Mouse (Mus musculus): ENCODE results near the gene Lix1l. TPM values are rescaled to one million over a fixed set of nuclear protein-coding genes. Genes with fewer than 3 reads are reported as not detected.
A peak's percentile ranks its signal among the peaks of the same experiment; 100 is the strongest.

Gene Lix1l
- polyA plus RNA-seq, 1 experiment from 2014 or later: 5.7 TPM

DNA sequence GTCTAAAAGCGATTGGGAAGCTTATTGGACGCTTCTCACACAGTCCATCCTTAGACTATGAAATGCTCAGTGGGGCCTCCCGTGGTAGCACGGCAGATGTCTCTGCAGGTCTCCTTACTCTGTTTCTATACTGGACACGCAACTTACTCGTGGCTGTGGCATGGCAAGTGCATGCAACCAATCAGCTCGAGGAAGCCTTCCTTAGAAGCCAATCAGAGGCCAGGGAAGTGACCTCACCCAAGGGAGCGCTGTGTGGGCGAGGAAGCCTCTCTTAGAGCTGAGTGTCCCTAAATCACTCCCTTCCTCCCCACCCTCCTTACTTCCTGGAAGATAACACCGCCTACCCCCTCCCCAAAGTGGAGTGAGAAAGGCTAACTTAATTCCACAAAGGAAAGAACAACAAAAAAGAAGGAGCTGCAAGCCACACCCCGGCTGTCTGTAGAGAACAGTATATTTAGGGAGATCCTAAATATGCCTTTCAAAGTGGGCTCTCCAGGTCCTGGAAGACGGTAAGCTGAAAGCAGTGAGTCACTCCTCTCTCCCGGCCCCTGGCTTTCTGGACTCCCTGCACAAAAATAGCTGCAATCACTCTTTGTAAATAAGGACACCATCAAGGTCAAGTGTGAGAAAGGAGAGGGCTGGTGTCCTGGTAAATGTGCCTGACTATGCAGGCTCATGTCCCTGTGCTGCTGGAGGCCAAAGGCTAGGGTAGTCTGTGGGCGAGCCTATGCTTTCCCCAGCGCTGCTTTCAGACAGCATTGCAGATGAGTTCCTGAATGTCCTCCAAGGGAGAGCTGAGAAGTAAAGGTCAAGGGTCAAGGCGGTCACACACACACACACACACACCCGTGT lies 24.0 kb upstream of the Lix1l start, which contains the start of gene Gm16253:
Gm16253 (plus strand) TSS at position 295 of the 852 bp plus-strand sequence.
- no peaks in the 10 kb centered on the region for H3K9me3 ChIP-seq
- ATAC-seq (ENCODE audit: insufficient number of reproducible peaks, insufficient read depth, low FRiP score, low TSS enrichment, low read depth): peak; percentile 80
- H3K9ac ChIP-seq (replicated peaks): no peak within 1 kb of the TSS
- 32% methylated on average over 17 of the region's 17 CpGs for WGBS
- H3K4me1 ChIP-seq (replicated peaks): peaks cover 24% of the 10 kb centered on the region
- H3K27ac ChIP-seq: peak within 1 kb of the TSS; percentile 76
- peaks cover 3% of the 10 kb centered on the region; the same call in 1 of the 2 replicates for H3K36me3 ChIP-seq
- H3K4me2 ChIP-seq: peak within 1 kb of the TSS; percentile 47
- peak within 1 kb of the TSS; percentile 8 for H3K4me3 ChIP-seq (replicated peaks)
- H3K27me3 ChIP-seq: peaks cover 8% of the 10 kb centered on the region; the same call in 1 of the 2 replicates

DNA sequence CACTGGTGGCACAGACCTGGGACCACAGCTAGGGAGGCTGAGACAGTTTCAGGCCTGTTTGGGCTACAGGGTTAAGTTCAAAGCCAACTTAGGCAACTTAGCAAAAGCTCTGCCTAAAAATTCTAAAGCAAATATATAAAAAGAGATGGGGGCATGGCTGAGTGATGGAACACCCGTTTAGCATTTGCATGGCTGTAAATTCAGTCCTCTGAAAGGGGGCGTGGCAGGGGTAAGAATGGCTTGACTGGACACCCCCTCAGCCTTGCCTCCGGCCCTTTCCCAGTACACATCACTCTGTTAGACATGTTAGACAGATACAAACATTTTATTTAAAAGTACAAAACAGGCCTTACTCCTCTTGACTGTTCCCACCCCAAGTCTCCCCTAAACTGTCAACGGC lies 23.4 kb upstream of the Lix1l start:
- Histone ChIP-seq H3K4me1 (replicated peaks) (peaks cover 24% of the 10 kb centered on the region), H3K4me3 (replicated peaks) (no peak overlapping the region), H3K27ac (0 out of 2 replicates have a peak overlapping the region, but pooled peaks have one; percentile 76), H3K9me3 (no peaks in the 10 kb centered on the region), H3K27me3 (peaks cover 8% of the 10 kb centered on the region; the same call in 1 of the 2 replicates), H3K36me3 (peaks cover 3% of the 10 kb centered on the region; the same call in 1 of the 2 replicates), H3K4me2 (no peak overlapping the region), H3K9ac (replicated peaks) (no peak overlapping the region)
- 76% methylated on average over 4 of the region's 4 CpGs for WGBS
- ATAC-seq (ENCODE audit: insufficient number of reproducible peaks, insufficient read depth, low FRiP score, low TSS enrichment, low read depth): no peak

DNA sequence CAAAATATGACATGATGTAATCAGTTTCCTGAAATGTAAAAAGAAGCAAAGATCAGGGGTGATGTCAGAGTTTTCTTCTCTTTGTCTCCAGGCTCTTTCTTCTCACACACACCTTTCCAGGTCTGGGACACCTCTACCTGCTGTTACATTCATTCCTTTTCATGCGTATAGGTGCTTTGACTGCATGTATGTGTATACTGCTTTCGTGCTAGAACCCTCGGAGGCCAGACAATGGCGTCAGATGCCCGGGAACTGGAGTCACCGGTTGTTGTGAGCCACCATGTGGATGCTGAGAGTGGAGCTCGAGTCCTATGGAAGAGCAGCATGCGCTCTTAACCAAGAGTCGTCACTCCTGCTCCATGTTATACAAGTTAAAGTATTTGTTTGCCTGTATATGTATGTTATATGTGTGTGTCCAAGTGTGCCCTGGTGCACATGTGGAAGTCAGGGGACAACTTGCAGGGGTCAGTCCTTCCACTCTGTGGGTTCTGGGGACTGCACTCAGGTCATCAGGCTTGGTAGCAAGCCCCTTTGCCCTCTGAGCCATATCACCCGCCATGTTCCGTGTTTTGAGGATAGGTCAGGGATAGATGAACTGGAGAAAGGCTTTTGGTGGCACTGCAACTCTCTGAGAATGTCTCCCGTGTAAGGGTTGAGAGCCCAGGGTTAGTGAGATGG lies 22.2 kb upstream of the Lix1l start:
- Histone ChIP-seq H3K4me2 (no peak overlapping the region), H3K9me3 (no peaks in the 10 kb centered on the region), H3K36me3 (peaks cover 3% of the 10 kb centered on the region; the same call in 1 of the 2 replicates), H3K27me3 (peaks cover 8% of the 10 kb centered on the region; the same call in 1 of the 2 replicates), H3K9ac (replicated peaks) (no peak overlapping the region), H3K4me1 (replicated peaks) (peaks cover 24% of the 10 kb centered on the region), H3K27ac (no peak overlapping the region), H3K4me3 (replicated peaks) (no peak overlapping the region)
- 81% methylated on average over 12 of the region's 12 CpGs for WGBS
- ATAC-seq (ENCODE audit: insufficient number of reproducible peaks, insufficient read depth, low FRiP score, low TSS enrichment, low read depth): no peak

DNA sequence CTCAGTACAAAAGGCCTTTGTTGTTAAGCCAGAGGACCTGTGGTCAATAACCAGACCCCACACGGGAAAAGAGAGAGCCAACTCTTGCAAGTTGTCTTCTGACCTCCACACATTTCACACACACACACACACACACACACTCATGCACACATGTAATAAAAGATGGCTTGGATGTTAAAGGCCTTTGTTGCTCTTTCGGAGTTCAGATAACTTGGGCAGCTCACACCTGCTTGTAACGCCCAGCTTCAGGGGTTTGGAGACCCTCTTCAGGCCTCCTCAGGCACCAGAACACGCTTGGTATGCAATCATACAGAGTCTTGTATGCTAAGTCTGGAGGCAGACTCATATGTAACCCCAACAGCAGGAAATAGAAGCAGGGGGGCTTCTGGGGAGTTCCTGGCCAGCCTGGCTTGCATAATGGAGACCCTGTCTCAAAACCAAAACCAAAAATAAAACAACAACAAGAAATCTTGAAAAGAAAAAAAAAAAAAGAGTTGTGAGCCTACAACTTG lies 21.7 kb upstream of the Lix1l start:
- Histone ChIP-seq H3K4me3 (replicated peaks) (no peak overlapping the region), H3K4me2 (no peak overlapping the region), H3K4me1 (replicated peaks) (peaks cover 24% of the 10 kb centered on the region), H3K9me3 (no peaks in the 10 kb centered on the region), H3K27ac (no peak overlapping the region), H3K27me3 (peaks cover 8% of the 10 kb centered on the region; the same call in 1 of the 2 replicates), H3K9ac (replicated peaks) (no peak overlapping the region), H3K36me3 (peaks cover 3% of the 10 kb centered on the region; the same call in 1 of the 2 replicates)
- WGBS: 74% methylated on average over 4 of the region's 4 CpGs
- ATAC-seq (ENCODE audit: insufficient number of reproducible peaks, insufficient read depth, low FRiP score, low TSS enrichment, low read depth): no peak

DNA sequence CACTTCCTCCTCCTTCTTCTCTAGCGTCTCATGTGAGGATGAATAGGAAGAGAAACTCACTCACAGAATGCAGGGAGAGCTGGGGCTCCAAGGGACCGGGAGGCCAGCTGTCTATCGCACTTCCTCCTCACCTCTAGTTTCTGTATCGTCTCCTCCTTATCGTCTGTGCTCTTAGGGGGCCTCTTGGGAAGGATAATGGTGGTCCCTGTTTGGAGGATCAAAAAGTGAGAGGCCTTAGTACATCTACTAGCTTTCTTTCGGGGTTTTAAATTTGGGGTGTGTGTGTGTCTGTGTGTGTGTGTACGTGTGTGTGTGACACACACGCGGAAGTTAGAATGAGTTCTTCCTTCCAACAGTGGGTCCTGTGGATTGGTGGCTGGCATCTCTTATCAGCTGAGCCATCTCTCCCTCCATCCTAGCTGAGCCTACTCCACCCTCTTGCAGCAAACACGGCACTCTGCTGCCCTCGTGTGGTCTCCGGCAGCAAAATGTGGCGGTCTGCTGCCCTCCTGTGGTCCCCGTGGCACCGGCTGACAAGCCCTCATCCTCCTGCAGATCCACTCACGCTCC lies 21.0 kb upstream of the Lix1l start:
- Histone ChIP-seq H3K4me3 (replicated peaks) (peak overlapping the region; percentile 28), H3K36me3 (peaks cover 3% of the 10 kb centered on the region; the same call in 1 of the 2 replicates), H3K9ac (replicated peaks) (peak overlapping the region; percentile 54; the same call in 1 of the 2 replicates), H3K4me2 (peak overlapping the region; percentile 58), H3K9me3 (no peaks in the 10 kb centered on the region), H3K27ac (no peak overlapping the region), H3K4me1 (replicated peaks) (peaks cover 24% of the 10 kb centered on the region), H3K27me3 (peaks cover 8% of the 10 kb centered on the region; the same call in 1 of the 2 replicates)
- ATAC-seq (ENCODE audit: insufficient number of reproducible peaks, insufficient read depth, low FRiP score, low TSS enrichment, low read depth): 0 out of 2 replicates have a peak, but pooled peaks have one; percentile 43
- 12% methylated on average over 16 of the region's 16 CpGs for WGBS

DNA sequence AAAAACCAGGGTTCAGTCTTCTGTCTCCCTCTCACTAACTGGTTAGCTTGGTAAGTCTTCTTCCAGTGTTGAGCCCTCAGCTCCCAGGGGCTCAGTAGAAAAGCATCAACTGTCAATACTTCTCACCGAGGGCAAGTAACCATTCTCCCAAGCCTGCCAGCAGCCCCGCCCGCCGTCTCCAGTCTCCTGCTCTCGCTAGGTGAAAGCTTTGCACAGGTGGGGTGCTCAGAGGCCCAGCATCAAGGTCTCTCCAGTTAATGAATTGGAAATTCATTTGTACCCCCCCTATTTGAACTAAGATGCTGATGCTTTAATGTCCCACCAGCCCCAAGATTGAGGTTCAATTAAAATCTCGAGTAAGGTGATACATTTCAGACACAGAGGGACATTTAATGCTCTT lies 19.8 kb upstream of the Lix1l start:
- no peak overlapping the region for H3K9ac ChIP-seq (replicated peaks)
- no peak overlapping the region for H3K4me3 ChIP-seq (replicated peaks)
- H3K9me3 ChIP-seq: no peaks in the 10 kb centered on the region
- peaks cover 8% of the 10 kb centered on the region; the same call in 1 of the 2 replicates for H3K27me3 ChIP-seq
- no peak for ATAC-seq (ENCODE audit: insufficient number of reproducible peaks, insufficient read depth, low FRiP score, low TSS enrichment, low read depth)
- no peak overlapping the region for H3K4me2 ChIP-seq
- H3K4me1 ChIP-seq (replicated peaks): peaks cover 22% of the 10 kb centered on the region
- H3K27ac ChIP-seq: no peak overlapping the region
- 42% methylated on average over 6 of the region's 6 CpGs for WGBS
- H3K36me3 ChIP-seq: peaks cover 3% of the 10 kb centered on the region; the same call in 1 of the 2 replicates

DNA sequence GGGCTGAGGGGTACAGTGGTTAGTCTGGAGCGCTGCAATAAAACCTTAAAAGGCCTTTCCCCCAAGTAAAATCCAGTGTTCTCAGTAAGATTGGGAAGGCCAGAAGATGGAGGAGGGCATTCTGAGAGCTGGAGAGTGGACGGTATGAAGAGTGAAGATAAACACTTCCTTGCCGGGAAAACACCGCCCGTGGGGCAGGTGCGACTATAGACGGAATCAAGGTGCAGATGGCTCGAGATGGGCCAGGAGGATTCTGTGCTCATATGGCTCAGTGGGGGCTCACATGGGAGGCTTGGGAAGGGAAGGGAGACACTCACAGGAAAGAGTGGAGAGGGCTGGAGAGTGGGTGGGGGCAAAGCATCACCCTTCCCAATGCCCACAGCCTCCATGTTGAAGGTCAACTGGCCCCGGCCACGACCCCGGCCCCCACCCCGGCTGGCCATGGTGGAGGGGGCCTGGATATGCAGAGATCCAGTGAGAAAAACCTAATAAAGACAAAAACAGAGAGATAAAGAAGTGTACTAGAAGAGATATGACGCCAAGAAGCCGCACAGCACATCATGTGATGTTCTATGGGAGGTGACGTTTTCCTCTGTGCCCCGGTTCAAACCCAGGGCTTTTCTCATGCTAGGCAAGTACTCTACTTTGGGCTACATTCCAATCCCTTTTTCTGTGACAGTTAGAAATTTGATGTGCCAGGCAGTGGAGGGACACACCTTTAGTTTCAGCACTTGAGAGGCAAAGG lies 19.0 kb upstream of the Lix1l start:
- Histone ChIP-seq H3K4me3 (replicated peaks) (no peak overlapping the region), H3K9ac (replicated peaks) (no peak overlapping the region), H3K27me3 (peaks cover 8% of the 10 kb centered on the region; the same call in 1 of the 2 replicates), H3K4me2 (no peak overlapping the region), H3K4me1 (replicated peaks) (peaks cover 14% of the 10 kb centered on the region), H3K36me3 (peaks cover 3% of the 10 kb centered on the region; the same call in 1 of the 2 replicates), H3K27ac (no peak overlapping the region), H3K9me3 (no peaks in the 10 kb centered on the region)
- no peak for ATAC-seq (ENCODE audit: insufficient number of reproducible peaks, insufficient read depth, low FRiP score, low TSS enrichment, low read depth)
- WGBS: 83% methylated on average over 16 of the region's 16 CpGs

DNA sequence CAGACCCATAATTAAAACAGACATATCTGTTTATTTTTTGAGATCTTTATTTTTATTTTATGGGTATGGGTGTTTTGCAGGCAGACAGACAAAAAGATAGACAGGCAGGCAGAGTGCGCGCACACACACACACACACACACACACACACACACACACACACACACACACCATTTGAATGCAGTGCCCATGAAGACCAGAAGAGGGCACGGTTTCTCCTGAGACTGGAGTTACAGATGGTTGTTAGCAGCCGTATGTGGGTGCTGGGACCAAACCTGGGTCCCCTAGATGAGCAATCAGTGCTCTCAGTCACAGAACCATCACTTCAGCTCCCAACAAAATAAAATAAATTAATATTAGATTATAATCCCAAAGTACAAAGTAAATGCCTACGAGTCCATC lies 17.6 kb upstream of the Lix1l start:
- WGBS: 85% methylated on average over 5 of the region's 5 CpGs
- Histone ChIP-seq H3K9ac (replicated peaks) (no peak overlapping the region), H3K27ac (no peak overlapping the region), H3K27me3 (peaks cover 8% of the 10 kb centered on the region; the same call in 1 of the 2 replicates), H3K4me1 (replicated peaks) (peaks cover 9% of the 10 kb centered on the region), H3K4me3 (replicated peaks) (no peak overlapping the region), H3K4me2 (no peak overlapping the region), H3K36me3 (no peaks in the 10 kb centered on the region), H3K9me3 (0 out of 2 replicates have a peak, but pooled peaks cover 4% of the 10 kb centered on the region)
- ATAC-seq (ENCODE audit: insufficient number of reproducible peaks, insufficient read depth, low FRiP score, low TSS enrichment, low read depth): no peak

DNA sequence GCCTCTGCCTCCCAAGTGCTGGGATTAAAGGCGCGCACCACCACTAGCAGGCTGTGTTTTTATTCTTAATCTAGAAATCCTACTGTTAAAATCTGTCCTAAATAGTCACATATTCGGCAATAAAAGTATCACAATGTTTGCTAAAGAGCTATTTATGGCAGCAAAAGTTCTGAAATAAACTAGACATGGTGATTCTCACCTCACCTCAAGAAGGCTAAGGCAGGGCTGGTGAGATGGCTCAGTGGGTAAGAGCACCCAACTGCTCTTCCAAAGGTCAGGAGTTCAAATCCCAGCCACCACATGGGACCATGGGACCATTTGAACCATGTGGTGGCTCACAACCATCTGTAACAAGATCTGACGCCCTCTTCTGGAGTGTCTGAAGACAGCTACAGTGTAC lies 10.3 kb upstream of the Lix1l start:
- peaks cover 18% of the 10 kb centered on the region for H3K4me1 ChIP-seq (replicated peaks)
- no peak overlapping the region for H3K4me3 ChIP-seq (replicated peaks)
- 85% methylated on average over 4 of the region's 4 CpGs for WGBS
- 0 out of 2 replicates have a peak, but pooled peaks cover 4% of the 10 kb centered on the region for H3K9me3 ChIP-seq
- no peak overlapping the region for H3K4me2 ChIP-seq
- peaks cover 10% of the 10 kb centered on the region for H3K27me3 ChIP-seq
- no peak overlapping the region for H3K9ac ChIP-seq (replicated peaks)
- ATAC-seq (ENCODE audit: insufficient number of reproducible peaks, insufficient read depth, low FRiP score, low TSS enrichment, low read depth): no peak
- H3K27ac ChIP-seq: no peak overlapping the region
- H3K36me3 ChIP-seq: no peaks in the 10 kb centered on the region

DNA sequence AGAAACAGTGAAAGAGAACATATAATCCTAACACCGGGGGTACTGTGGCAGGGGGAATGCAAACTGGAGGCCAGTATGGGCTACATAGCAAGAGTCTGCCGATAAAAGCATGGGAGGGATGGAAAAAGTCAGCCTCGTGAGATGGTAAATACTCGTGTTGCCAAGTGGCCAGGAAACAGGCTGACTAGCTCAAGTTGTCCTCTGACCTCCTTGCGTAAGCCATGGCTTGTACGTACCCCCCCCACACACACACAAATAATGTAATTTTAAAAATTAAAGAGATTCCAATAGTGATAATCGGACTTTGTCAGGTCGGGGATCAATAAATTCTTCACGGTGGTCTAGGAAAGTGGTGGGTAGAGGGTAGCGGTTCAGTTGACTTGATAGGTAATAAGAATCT lies 7.6 kb upstream of the Lix1l start:
- H3K4me2 ChIP-seq: peak overlapping the region; percentile 78
- under 1% methylated on average over 10 of the region's 10 CpGs for WGBS
- no peak overlapping the region for H3K27ac ChIP-seq
- H3K9ac ChIP-seq (replicated peaks): peak overlapping the region; percentile 74
- no peaks in the 10 kb centered on the region for H3K36me3 ChIP-seq
- ATAC-seq (ENCODE audit: insufficient number of reproducible peaks, insufficient read depth, low FRiP score, low TSS enrichment, low read depth): no peak
- H3K27me3 ChIP-seq: peaks cover 28% of the 10 kb centered on the region
- H3K4me1 ChIP-seq (replicated peaks): peaks cover 40% of the 10 kb centered on the region
- H3K4me3 ChIP-seq (replicated peaks): peak overlapping the region; percentile 62
- H3K9me3 ChIP-seq: no peaks in the 10 kb centered on the region
